Mouse (Mus musculus) liver, embryonic 11.5 days (tissue): Measurements from ENCODE around the gene Zbtb17. TPM values are rescaled to one million over a fixed set of nuclear protein-coding genes. Genes with fewer than 3 reads are reported as not detected.

Experiments
- ATAC-seq: fragments of 200-750 bp; cut with Nextera tagmentation; replicated peaks from 2 replicates; pipeline ENCODE4 v1.8.0; 2017; ENCODE audit warnings: moderate number of reproducible peaks, mild to moderate bottlenecking, moderate TSS enrichment, moderate library complexity; ENCODE audit not compliant: low FRiP score
- DNase-seq: peaks from one replicate; pipeline ENCODE4 v3.0.0-alpha.2; 2017; ENCODE audit warnings: low spot score
- H3K27ac ChIP-seq: fragments of 300-500 bp; sonication (generic); 2 replicates; pipeline ENCODE4 v1.5.1; 2014; ENCODE audit warnings: mild to moderate bottlenecking, low read depth, low read length, control low read depth
- H3K27me3 ChIP-seq: fragments of 300-500 bp; sonication (generic); replicated peaks from 2 replicates; pipeline ENCODE4 v1.6.1; 2014; ENCODE audit warnings: low read length, mixed read lengths; ENCODE audit not compliant: control insufficient read depth, insufficient read depth
- H3K36me3 ChIP-seq: fragments of 300-500 bp; sonication (generic); 2 replicates; pipeline ENCODE4 v1.6.1; 2014; ENCODE audit warnings: mild to moderate bottlenecking, low read length, moderate library complexity, mixed read lengths; ENCODE audit not compliant: control insufficient read depth, insufficient read depth
- H3K4me1 ChIP-seq: fragments of 300-500 bp; sonication (generic); replicated peaks from 2 replicates; pipeline ENCODE4 v1.6.1; 2014; ENCODE audit warnings: low read length, mixed read lengths; ENCODE audit not compliant: control insufficient read depth, insufficient read depth
- H3K4me2 ChIP-seq: fragments of 300-500 bp; sonication (generic); 2 replicates; pipeline ENCODE4 v1.6.1; 2014; ENCODE audit warnings: mild to moderate bottlenecking, control low read depth, moderate library complexity
- H3K4me3 ChIP-seq: fragments of 300-500 bp; sonication (generic); 2 replicates; pipeline ENCODE4 v1.5.1; 2014; ENCODE audit warnings: low read depth, low read length, control low read depth
- H3K9ac ChIP-seq: fragments of 300-500 bp; sonication (generic); 2 replicates; pipeline ENCODE4 v1.6.1; 2014; ENCODE audit warnings: low read depth, low read length, control low read depth
- H3K9me3 ChIP-seq: fragments of 300-500 bp; sonication (generic); 2 replicates; pipeline ENCODE4 v1.6.1; 2016; ENCODE audit warnings: low read length, inconsistent platforms, mixed read lengths; ENCODE audit not compliant: control insufficient read depth
- WGBS: fragments of 180-500 bp; shearing (Covaris S2); extraction: QIAGEN DNeasy Blood & Tissue Kit; methylation state at CpG from one replicate; pipeline ENCODE4 v1.1.7; 2014; 5-methylcytosine and 5-hydroxymethylcytosine counted together
- polyA plus RNA-seq: library from polyadenylated mRNA; unstranded; fragments of >200 nt; fragmentation: Nextera tagmentation; extraction: Ambion mirVana; gene quantifications from 2 replicates; pipeline ENCODE4 v1.2.1, GENCODE M21; 2014

Gene Zbtb17
- polyA plus RNA-seq, 1 experiment from 2014 or later = 24.3 TPM

DNA sequence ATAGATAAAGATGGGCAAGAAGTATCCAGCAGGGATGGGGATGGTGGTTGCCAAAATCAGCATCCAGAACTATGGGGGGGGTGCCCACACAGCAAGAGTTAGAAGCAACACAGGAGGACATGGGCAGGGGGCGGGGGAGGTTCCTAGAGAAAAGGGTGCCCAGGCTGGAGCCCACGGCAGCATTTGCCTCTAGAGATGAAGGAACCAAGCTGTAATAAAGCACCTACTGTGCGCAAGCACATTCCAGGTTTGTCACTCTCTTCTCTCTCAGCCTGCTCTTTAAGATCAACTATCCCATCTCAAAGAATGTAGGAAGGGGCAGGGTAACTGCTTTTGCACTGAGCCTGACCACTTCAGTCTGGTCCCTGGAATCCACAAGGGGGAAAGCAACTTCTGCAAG lies 35.9 kb upstream of the Zbtb17 start:
- ATAC-seq = no peak
- no peak overlapping the region for H3K27ac ChIP-seq
- no peaks in the 10 kb centered on the region; the same call in 1 of the 2 replicates for H3K4me1 ChIP-seq
- H3K4me3 ChIP-seq = no peak overlapping the region
- no peaks in the 10 kb centered on the region for H3K36me3 ChIP-seq
- no peak for DNase-seq
- peaks cover 27% of the 10 kb centered on the region for H3K27me3 ChIP-seq
- H3K4me2 ChIP-seq = no peak overlapping the region
- WGBS = 81% methylated on average over 3 of the region's 3 CpGs
- H3K9ac ChIP-seq = no peak overlapping the region
- H3K9me3 ChIP-seq = no peaks in the 10 kb centered on the region

DNA sequence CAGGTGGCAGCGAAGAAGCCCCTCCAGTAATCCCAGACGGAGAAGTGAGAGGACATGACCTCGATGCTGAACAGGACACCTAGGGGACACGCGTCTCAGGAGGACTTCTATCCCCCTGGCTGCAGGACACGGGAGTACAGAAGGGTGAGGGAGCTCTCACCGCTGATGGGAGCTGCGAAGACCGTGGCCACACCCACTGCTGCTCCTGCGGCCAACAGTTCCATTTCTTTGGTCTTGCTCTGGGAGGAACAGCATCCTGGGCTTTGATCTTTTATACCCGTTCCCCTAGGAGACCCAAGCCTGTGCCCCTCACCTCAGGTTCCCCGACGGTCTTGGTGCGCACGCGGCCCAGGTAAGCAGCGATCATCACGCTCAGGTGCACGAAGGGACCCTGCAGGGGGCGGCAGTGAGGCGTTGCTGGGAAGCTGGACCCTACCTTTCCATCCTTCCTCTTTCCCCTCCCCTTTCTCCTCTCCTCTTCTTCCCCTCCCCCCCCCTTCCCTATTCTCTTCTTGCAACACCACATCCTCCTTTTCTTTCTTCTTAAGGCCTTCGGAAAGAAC lies 32.9 kb upstream of the Zbtb17 start:
- no peaks in the 10 kb centered on the region for H3K9me3 ChIP-seq
- no peak overlapping the region for H3K4me3 ChIP-seq
- DNase-seq (no peak), ATAC-seq (no peak)
- H3K27me3 ChIP-seq = peaks cover 12% of the 10 kb centered on the region
- WGBS = 17% methylated on average over 22 of the region's 22 CpGs
- no peaks in the 10 kb centered on the region; the same call in 1 of the 2 replicates for H3K4me1 ChIP-seq
- no peak overlapping the region for H3K9ac ChIP-seq
- no peaks in the 10 kb centered on the region for H3K36me3 ChIP-seq
- no peak overlapping the region for H3K4me2 ChIP-seq
- no peak overlapping the region for H3K27ac ChIP-seq

DNA sequence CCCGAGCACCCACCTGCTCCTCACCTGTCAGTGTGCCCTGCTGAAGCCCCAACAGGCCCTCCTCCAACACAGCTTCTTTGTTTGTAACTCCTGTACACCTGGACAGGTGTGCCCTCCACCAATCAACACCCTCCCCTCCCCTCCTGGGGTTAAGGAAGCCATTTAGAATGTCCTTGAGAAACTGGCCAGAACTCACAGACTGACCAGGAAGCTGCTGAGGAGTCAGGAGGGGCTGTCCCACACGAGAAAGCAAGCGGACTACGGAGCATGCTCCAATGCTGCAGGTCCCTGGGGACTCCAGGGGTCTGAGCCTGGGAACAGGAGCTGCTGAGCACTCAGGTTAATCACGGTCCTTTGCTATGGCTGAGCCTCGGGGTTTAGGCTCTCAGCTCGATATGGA lies 28.5 kb upstream of the Zbtb17 start, which contains the start of gene Clcnkb:
Clcnkb (minus strand) TSS at position 91 of the 400 bp plus-strand sequence.
- ATAC-seq = no peak; the same call in 1 of the 2 replicates

DNA sequence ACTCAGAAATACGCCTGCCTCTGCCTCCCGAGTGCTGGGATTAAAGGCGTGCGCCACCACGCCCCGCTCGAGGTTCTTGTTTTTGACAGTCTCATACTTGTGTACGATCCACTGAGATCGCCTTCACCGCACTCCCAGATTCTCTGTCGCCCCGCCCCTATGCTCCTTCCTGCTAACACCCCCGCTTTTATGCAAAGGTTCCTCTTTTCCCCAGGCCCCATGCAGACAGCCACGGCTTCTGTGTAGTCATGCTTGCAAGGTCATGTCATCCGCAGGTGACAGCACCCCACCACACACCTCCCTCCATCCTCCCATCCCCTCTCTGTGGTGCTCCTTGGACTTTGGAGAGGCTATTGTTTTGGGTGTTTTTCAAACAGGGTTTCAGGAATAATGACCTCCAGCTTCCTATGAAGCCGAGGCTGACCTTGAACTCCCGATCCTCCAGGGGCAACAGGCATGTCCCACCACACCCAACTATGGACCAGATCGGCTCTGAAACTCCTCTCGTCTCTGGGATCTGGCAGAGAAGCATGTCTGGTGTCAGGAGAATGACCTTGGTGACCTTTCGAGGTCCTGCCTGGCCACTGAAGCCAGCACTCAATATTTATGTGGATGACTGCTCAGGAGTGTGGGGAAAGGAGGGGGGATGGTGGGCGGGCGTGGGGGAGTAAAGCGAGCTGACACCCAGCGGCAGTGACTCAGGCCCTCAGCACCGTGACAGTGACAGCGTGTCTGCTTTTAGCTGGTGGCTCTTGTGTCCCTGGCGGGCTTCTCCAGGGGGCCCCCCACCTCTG lies 24.9 kb upstream of the Zbtb17 start:
- 38% methylated on average over 27 of the region's 27 CpGs for WGBS

More for the DNA sequence above, 28.5 kb upstream of the Zbtb17 start, which contains the start of gene Clcnkb:
- Histone ChIP-seq H3K36me3 (no peaks in the 10 kb centered on the region), H3K27me3 (peaks cover 6% of the 10 kb centered on the region; the same call in 1 of the 2 replicates), H3K27ac (no peak within 1 kb of the TSS), H3K4me3 (no peak within 1 kb of the TSS), H3K4me1 (peaks cover 11% of the 10 kb centered on the region), H3K9ac (no peak within 1 kb of the TSS), H3K9me3 (no peaks in the 10 kb centered on the region), H3K4me2 (no peak within 1 kb of the TSS)
- 59% methylated on average over 7 of the region's 7 CpGs for WGBS
- DNase-seq = no peak

DNA sequence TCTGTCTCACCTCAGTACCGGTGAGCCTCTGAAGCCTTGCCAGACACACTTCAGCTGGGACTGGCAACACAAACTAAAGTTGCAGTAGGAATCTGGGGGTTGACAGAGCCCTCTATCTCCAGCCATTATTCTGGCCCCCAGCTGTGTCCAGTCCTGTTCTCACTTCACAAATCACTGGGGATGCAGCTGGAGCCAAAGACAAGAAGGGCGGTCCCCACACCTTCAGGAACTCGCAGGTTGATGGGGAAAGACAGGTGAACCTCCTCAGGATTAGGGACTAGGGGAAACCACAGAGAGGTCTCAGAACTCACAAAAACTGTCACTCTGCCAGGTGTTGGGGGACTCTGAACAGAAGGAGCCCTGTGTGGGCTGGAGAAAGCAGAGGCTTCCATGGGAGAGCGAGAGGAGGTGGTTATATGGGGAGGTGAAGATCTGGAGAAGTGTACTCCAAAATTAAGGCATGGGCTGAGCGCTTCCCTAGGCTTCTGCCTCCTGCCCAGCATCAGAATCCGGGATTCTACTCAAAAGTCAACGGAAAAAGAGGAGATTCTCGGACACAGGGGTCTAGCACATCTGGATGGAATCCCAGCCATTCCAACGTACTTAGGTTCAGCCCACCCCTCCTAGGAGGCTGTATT lies 24.1 kb upstream of the Zbtb17 start, which contains the start of gene Hspb7:
Hspb7 (plus strand) TSS at position 588 of the 638 bp plus-strand sequence.
- ATAC-seq = no peak
- H3K9ac ChIP-seq = no peak within 1 kb of the TSS
- no peaks in the 10 kb centered on the region for H3K36me3 ChIP-seq
- peaks cover 13% of the 10 kb centered on the region for H3K27me3 ChIP-seq
- H3K27ac ChIP-seq = no peak within 1 kb of the TSS
- H3K4me1 ChIP-seq = peaks cover 15% of the 10 kb centered on the region
- no peak within 1 kb of the TSS for H3K4me2 ChIP-seq
- no peaks in the 10 kb centered on the region for H3K9me3 ChIP-seq
- WGBS = 53% methylated on average over 9 of the region's 9 CpGs
- no peak for DNase-seq
- H3K4me3 ChIP-seq = no peak within 1 kb of the TSS

More for the DNA sequence above, 24.9 kb upstream of the Zbtb17 start:
- H3K4me2 ChIP-seq = no peak overlapping the region
- peaks cover 8% of the 10 kb centered on the region for H3K27me3 ChIP-seq
- H3K27ac ChIP-seq = no peak overlapping the region
- H3K4me1 ChIP-seq = peaks cover 15% of the 10 kb centered on the region
- no peaks in the 10 kb centered on the region for H3K9me3 ChIP-seq
- no peak overlapping the region for H3K4me3 ChIP-seq
- no peak overlapping the region for H3K9ac ChIP-seq
- DNase-seq (no peak), ATAC-seq (no peak)
- H3K36me3 ChIP-seq = no peaks in the 10 kb centered on the region

DNA sequence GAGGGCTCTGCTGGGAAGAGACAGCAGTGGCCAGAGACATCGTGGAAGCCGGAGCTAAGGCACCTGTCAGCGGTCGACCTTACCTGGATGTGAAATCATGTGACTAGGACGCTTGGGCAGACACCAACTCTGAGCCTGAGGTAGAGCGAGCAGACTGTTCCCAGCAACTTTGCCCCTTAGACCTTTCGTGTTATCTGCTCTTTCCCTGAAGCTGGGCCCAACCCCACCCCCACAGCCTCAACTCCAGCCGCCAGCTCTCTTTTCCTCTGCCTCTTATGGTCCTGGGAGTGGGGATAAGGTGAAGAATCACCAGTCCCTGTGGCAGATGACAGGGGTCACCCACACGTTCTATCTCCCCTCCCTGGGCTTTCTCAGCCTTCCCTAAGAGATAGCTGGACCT lies 23.6 kb upstream of the Zbtb17 start:
- Histone ChIP-seq H3K27me3 (peaks cover 19% of the 10 kb centered on the region), H3K4me2 (no peak overlapping the region)
- ATAC-seq = no peak

DNA sequence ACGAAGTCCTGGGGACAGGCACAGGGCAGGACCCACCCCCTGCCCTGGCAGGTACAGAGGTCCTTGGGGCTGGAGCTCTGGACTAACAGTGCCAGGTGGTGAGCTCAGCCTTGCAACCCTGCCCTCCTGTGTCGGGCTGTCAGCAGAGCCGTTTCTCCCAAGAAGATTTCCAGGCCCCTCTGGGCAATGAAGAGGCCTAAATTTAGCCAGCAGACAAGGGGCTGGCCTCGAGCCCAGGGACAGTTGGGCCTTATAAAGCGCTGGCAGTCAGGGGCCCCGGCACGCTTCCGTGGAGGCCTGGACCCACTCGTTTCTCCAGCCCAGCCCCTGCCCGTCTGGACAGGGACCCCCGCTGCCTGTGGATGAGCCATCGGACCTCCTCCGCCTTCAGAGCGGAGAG lies 23.0 kb upstream of the Zbtb17 start:
- WGBS = 64% methylated on average over 14 of the region's 14 CpGs
- Histone ChIP-seq H3K27me3 (peaks cover 22% of the 10 kb centered on the region), H3K4me1 (peaks cover 15% of the 10 kb centered on the region), H3K27ac (no peak overlapping the region), H3K9me3 (no peaks in the 10 kb centered on the region), H3K9ac (no peak overlapping the region), H3K36me3 (no peaks in the 10 kb centered on the region), H3K4me3 (no peak overlapping the region), H3K4me2 (no peak overlapping the region)
- no peak for DNase-seq
- no peak for ATAC-seq

More for the DNA sequence above, 23.6 kb upstream of the Zbtb17 start:
- no peaks in the 10 kb centered on the region for H3K36me3 ChIP-seq
- no peak overlapping the region for H3K27ac ChIP-seq
- WGBS = 41% methylated on average over 9 of the region's 9 CpGs
- no peak for DNase-seq
- no peak overlapping the region for H3K4me3 ChIP-seq
- H3K4me1 ChIP-seq = peaks cover 15% of the 10 kb centered on the region
- H3K9me3 ChIP-seq = no peaks in the 10 kb centered on the region
- no peak overlapping the region for H3K9ac ChIP-seq

DNA sequence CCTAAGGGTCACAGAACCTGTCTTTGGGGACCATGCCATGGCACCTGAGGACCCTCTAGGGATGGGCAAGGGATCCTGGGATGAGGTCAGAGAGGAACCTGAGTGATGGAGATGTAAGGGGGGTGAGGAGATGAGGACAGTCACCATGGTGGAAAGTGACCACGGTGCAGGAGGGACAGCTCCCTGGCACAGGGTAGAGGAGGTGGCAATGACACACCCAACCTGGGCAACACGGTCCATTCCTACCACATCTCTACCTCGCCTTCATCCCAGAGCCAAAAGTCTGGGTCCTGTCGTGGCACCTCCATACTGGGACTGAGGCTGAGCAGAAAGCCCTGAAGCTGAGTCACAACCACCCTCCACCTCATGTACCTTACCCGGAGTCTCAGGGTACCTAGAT lies 21.6 kb upstream of the Zbtb17 start:
- H3K9me3 ChIP-seq = no peaks in the 10 kb centered on the region
- no peak overlapping the region for H3K4me2 ChIP-seq
- no peak overlapping the region for H3K4me3 ChIP-seq
- ATAC-seq (no peak), DNase-seq (no peak)
- WGBS = 75% methylated on average over 5 of the region's 5 CpGs
- H3K36me3 ChIP-seq = no peaks in the 10 kb centered on the region
- no peak overlapping the region for H3K27ac ChIP-seq
- no peak overlapping the region for H3K9ac ChIP-seq
- H3K27me3 ChIP-seq = peaks cover 21% of the 10 kb centered on the region
- peaks cover 15% of the 10 kb centered on the region for H3K4me1 ChIP-seq
